Mouse (Mus musculus): Measurements from ENCODE around the gene Oxa1l. TPM values are rescaled to one million over a fixed set of nuclear protein-coding genes. Genes with fewer than 3 reads are reported as not detected.

The Oxa1l gene
- polyA plus RNA-seq, 1 experiment from 2014 or later, result 54.1 TPM

DNA sequence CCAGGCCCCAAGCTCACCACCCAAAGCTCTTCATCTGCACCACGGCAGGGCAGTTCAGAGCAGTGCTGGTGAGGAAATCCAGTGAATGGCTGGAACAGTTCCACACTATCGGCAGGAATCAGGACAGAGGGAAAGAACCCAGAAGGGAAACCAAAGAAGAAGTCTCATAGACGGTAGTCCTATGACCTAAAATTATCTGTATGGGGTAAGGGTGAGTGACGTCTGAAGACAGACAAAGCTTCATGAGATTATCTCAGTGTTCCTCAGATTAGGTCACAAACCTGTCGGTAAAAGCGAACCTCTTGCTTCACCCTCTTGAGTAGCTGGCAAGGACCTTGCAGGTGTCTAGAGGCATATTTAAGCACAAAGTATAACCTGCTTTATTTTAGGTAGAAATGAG is 16.5 kb downstream of the Oxa1l start:
- H3K27me3 ChIP-seq (ENCODE audit: low read depth, poor library complexity, severe bottlenecking), result no peaks in the 10 kb centered on the region
- no peaks in the 10 kb centered on the region for H3K36me3 ChIP-seq
- no peak overlapping the region for H3K4me3 ChIP-seq
- H3K4me1 ChIP-seq, result peaks cover 10% of the 10 kb centered on the region; the same call in 1 of the 2 replicates
- 90% methylated on average over 6 of the region's 6 CpGs for WGBS
- DNase-seq (ENCODE audit: low spot score), result no peak
- H3K9me3 ChIP-seq (replicated peaks), result no peaks in the 10 kb centered on the region
- H3K27ac ChIP-seq (replicated peaks), result no peak overlapping the region

DNA sequence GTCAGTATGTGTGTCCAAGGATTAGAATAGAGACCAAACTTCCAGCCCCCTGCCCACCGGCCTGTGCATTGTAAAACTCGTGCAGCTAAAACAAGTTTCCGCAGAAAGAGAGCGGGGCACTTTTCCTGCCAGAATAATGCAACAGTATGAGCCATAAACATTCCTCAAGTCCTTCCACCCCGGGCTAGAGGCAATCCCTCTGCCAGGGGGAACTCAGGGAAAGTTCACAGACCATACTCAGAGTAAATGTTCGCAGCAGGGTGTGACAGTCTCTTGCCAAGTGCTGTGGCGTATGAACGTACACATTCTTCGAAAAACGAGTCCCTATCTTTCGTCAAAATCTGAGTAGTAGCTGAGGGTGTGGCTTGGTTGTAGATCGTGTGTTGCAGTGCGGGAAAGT is 18.9 kb downstream of the Oxa1l start:
- Histone ChIP-seq H3K4me3 (no peak overlapping the region), H3K27ac (replicated peaks) (no peak overlapping the region), H3K27me3 (ENCODE audit: low read depth, poor library complexity, severe bottlenecking) (no peaks in the 10 kb centered on the region), H3K4me1 (peaks cover 24% of the 10 kb centered on the region), H3K9me3 (replicated peaks) (no peaks in the 10 kb centered on the region), H3K36me3 (no peaks in the 10 kb centered on the region)
- 84% methylated on average over 13 of the region's 13 CpGs for WGBS
- no peak for DNase-seq (ENCODE audit: low spot score)

DNA sequence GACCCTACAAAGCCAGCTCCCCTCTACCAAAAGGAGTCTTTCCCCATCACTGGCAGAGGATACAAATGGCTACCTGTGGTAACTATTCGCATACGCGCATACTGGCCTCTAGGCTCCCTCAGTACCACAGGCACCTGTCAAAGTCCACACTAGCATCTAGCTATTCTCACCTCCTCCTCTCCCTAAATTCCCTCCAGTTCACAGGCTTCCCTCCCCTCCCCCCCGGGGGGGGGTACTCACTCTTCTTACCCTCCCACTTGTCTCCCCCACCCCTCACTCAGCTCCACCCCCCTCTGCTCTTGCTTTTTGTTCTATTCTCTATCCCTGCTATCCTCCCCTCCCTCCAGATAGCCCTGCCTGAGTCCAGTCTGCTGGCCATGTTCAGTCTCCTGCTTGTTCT is 20.0 kb downstream of the Oxa1l start:
- H3K36me3 ChIP-seq, result no peaks in the 10 kb centered on the region
- H3K4me1 ChIP-seq, result peaks cover 24% of the 10 kb centered on the region
- WGBS, result 72% methylated on average over 4 of the region's 4 CpGs
- H3K4me3 ChIP-seq, result no peak overlapping the region
- no peaks in the 10 kb centered on the region for H3K27me3 ChIP-seq (ENCODE audit: low read depth, poor library complexity, severe bottlenecking)
- no peaks in the 10 kb centered on the region for H3K9me3 ChIP-seq (replicated peaks)
- no peak for DNase-seq (ENCODE audit: low spot score)
- no peak overlapping the region for H3K27ac ChIP-seq (replicated peaks)

DNA sequence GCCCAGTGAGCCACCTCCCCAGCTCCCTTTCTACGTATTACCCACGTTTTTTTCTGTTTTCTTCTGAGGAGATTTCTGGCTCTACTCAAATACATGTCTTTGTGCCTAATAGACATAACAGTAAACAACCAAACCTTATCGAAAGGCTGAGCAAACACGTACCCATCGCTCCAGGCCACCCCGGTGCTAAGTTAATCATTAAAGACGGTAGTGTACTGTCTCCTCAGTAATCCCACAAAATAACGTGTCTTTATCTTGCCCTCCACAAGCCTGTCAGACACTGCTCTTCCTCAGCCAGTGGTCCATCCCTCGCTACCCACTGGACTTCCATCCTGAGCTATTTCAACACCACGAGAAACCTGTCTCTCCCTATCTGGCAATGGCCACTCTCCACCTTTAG is 21.2 kb downstream of the Oxa1l start:
- Histone ChIP-seq H3K4me1 (peaks cover 28% of the 10 kb centered on the region), H3K4me3 (no peak overlapping the region), H3K27me3 (ENCODE audit: low read depth, poor library complexity, severe bottlenecking) (no peaks in the 10 kb centered on the region), H3K9me3 (replicated peaks) (no peaks in the 10 kb centered on the region), H3K27ac (replicated peaks) (no peak overlapping the region), H3K36me3 (no peaks in the 10 kb centered on the region)
- WGBS, result 85% methylated on average over 10 of the region's 10 CpGs
- no peak for DNase-seq (ENCODE audit: low spot score)

DNA sequence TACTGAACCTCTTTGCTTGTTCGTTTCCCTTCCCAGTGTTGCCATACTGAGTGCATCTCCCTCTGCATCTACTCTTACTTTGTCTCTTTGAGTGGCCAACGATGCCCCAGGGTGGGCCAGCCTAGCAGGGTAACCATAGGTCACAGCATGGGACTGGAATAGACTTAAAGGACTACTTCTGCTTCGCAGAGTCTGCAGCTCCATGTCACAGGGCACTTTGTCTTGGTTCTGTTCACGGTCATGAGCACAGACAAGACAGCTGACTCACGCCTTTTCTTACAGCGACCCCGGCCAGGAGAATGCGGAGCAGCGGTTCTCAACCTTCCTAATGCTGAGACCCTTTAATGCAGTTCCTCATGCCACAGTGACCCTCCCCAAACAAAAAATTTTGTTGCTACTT is 22.0 kb downstream of the Oxa1l start:
- Histone ChIP-seq H3K9me3 (replicated peaks) (no peaks in the 10 kb centered on the region), H3K4me1 (peaks cover 28% of the 10 kb centered on the region), H3K36me3 (no peaks in the 10 kb centered on the region), H3K4me3 (no peak overlapping the region), H3K27me3 (ENCODE audit: low read depth, poor library complexity, severe bottlenecking) (no peaks in the 10 kb centered on the region), H3K27ac (replicated peaks) (no peak overlapping the region)
- 74% methylated on average over 9 of the region's 9 CpGs for WGBS
- DNase-seq (ENCODE audit: low spot score), result no peak

DNA sequence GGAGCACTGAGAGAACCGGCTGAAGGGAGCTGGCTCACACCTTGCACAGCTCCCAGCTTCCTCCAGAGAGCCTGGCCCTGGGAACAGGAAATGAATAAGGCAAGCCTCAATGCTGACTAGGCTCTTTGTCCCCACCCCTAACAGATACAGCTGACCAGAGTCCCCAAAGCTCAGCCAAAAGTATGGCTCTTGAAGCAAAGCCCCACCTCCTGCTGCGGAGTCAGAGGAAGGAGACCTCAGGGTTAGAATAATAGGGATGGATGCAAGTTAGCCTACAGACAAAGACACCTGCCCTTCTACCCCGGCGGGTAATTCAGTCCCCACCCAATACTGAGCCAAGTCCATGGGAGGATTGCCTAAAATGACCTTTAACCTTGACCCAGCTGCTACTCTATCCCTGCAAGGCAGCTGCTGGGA is 22.7 kb downstream of the Oxa1l start:
- H3K27me3 ChIP-seq (ENCODE audit: low read depth, poor library complexity, severe bottlenecking), result no peaks in the 10 kb centered on the region
- no peaks in the 10 kb centered on the region for H3K9me3 ChIP-seq (replicated peaks)
- 54% methylated on average over 4 of the region's 4 CpGs for WGBS
- peaks cover 28% of the 10 kb centered on the region for H3K4me1 ChIP-seq
- peak overlapping the region; percentile 35; the same call in 1 of the 2 replicates for H3K27ac ChIP-seq (replicated peaks)
- no peaks in the 10 kb centered on the region for H3K36me3 ChIP-seq
- no peak overlapping the region for H3K4me3 ChIP-seq
- DNase-seq (ENCODE audit: low spot score), result no peak

DNA sequence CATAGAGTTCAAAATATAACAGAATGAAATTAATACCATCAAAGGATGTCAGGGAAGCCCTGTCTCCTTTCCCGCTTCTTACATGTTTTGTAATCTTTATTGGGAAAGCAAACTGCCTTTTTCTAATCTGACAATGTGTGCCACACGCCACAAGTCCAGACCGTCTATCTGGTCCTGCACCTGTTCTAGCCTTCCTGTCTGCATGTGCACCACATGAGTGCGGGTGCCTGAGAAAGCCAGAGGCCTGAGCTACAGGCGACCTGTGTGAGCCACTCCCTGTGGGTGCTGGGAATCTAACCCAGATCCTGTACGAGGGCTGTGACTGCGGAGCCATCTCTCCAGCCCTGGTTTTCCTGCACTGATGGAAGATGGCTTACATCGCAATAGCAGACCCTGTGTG is 23.8 kb downstream of the Oxa1l start:
- Histone ChIP-seq H3K9me3 (replicated peaks) (no peaks in the 10 kb centered on the region), H3K4me1 (peaks cover 28% of the 10 kb centered on the region), H3K36me3 (no peaks in the 10 kb centered on the region), H3K4me3 (no peak overlapping the region), H3K27me3 (ENCODE audit: low read depth, poor library complexity, severe bottlenecking) (no peaks in the 10 kb centered on the region), H3K27ac (replicated peaks) (no peak overlapping the region)
- WGBS, result 92% methylated on average over 8 of the region's 8 CpGs
- no peak for DNase-seq (ENCODE audit: low spot score)

DNA sequence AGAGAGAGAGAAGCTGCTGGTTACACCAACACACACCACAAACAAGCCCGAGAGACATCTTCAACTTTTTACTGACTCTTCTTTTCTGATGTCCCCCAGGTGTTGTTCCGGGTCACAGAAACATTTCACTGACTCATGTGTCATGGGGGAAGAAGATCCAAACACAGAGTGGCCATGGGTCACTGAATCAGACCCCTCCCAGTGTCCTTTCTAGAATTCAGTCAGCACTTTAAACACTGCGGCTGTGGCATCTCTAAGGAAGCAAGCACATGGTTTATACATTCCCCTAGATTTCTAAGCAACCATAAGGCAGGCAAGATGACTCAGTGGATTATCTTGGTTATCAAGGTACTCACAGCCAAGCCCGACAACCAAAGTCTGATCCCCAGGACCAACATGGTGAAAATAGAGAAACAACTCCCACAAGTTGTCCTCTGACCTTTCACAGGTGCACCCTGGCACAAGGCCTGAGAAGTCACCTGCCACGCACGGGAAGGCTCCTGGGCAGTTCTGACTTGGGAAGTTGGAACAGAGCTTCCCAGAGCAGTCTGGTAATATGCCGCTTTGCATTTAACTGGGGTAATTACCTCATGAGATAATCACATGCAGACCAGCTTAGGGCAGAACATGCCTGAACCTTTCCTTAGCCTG is 25.5 kb downstream of the Oxa1l start:
- Histone ChIP-seq H3K4me3 (no peak overlapping the region), H3K27ac (replicated peaks) (no peak overlapping the region), H3K27me3 (ENCODE audit: low read depth, poor library complexity, severe bottlenecking) (no peaks in the 10 kb centered on the region), H3K4me1 (peaks cover 22% of the 10 kb centered on the region), H3K36me3 (no peaks in the 10 kb centered on the region), H3K9me3 (replicated peaks) (no peaks in the 10 kb centered on the region)
- WGBS, result 86% methylated on average over 7 of the region's 7 CpGs
- DNase-seq (ENCODE audit: low spot score), result no peak

DNA sequence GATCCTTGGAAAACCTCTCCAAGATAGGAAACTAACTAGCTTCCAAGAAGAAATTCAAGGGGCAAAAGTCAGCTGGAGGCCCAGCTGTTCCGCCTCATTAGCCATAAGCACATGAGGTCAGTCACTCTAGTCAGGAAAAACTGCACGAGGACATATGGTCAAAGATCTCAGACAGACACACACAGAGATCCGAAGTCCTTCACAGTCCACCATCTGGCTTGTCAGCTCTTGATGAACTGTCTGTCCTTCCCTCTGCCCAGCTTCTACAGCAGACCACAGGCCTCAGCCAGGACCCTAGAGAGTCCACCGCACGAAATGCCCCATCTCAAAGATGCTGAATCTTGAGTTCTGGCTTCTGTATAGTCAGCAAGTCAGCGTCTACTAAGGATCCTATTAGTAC is 26.9 kb downstream of the Oxa1l start:
- 82% methylated on average over 6 of the region's 6 CpGs for WGBS

DNA sequence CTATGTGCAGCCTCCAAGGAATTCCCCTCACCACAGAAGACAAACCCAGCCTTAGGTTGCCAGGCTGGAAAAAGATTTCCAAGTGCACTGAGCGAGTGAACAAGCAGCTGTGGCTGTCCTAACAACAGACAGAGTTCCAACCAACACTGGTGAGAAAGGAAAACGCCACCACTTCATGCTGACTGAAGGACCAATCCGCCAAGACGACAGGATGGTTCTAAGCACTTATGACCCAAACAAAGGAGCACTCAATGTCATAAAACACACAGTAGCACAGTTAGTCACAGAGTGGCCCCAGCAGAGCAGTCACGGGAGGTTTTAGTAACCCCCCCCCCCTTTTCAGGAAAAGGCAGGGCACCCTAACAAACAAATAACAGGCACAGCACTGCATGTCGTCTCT is 30.2 kb downstream of the Oxa1l start:
- 83% methylated on average over 6 of the region's 6 CpGs for WGBS
- H3K9me3 ChIP-seq (replicated peaks), result no peaks in the 10 kb centered on the region
- H3K27ac ChIP-seq (replicated peaks), result no peak overlapping the region

More for the DNA sequence above, 26.9 kb downstream of the Oxa1l start:
- Histone ChIP-seq H3K27ac (replicated peaks) (no peak overlapping the region), H3K36me3 (no peaks in the 10 kb centered on the region), H3K4me1 (peaks cover 16% of the 10 kb centered on the region), H3K9me3 (replicated peaks) (no peaks in the 10 kb centered on the region), H3K27me3 (ENCODE audit: low read depth, poor library complexity, severe bottlenecking) (no peaks in the 10 kb centered on the region), H3K4me3 (no peak overlapping the region)
- no peak for DNase-seq (ENCODE audit: low spot score)

DNA sequence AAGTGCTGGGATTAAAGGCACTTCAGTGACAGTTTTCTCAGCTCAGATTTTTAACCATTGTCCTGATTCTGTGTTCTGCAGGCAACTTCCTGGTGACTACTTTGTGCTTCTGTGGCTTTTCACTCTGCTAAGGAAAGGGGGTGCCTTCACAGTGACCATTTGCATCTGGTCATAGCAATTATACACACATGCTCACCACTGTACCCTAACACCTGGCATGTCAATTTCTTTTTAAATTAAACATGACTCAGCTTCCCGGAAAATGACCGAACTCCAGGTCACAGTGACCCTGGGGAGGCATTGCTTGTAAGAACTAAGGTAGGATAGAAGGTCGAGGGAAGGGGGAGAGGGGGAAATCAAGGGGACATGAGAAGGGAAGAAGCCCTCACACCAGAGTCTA is 33.2 kb downstream of the Oxa1l start:
- H3K27me3 ChIP-seq (ENCODE audit: low read depth, poor library complexity, severe bottlenecking), result no peaks in the 10 kb centered on the region
- no peak overlapping the region for H3K4me3 ChIP-seq
- no peak for DNase-seq (ENCODE audit: low spot score)
- WGBS, result 78% methylated on average over 3 of the region's 3 CpGs
- no peak overlapping the region for H3K27ac ChIP-seq (replicated peaks)
- H3K36me3 ChIP-seq, result no peaks in the 10 kb centered on the region
- no peaks in the 10 kb centered on the region for H3K9me3 ChIP-seq (replicated peaks)
- no peaks in the 10 kb centered on the region for H3K4me1 ChIP-seq

More for the DNA sequence above, 30.2 kb downstream of the Oxa1l start:
- H3K4me1 ChIP-seq, result peaks cover 4% of the 10 kb centered on the region
- H3K27me3 ChIP-seq (ENCODE audit: low read depth, poor library complexity, severe bottlenecking), result no peaks in the 10 kb centered on the region
- DNase-seq (ENCODE audit: low spot score), result no peak
- H3K4me3 ChIP-seq, result no peak overlapping the region
- H3K36me3 ChIP-seq, result no peaks in the 10 kb centered on the region

DNA sequence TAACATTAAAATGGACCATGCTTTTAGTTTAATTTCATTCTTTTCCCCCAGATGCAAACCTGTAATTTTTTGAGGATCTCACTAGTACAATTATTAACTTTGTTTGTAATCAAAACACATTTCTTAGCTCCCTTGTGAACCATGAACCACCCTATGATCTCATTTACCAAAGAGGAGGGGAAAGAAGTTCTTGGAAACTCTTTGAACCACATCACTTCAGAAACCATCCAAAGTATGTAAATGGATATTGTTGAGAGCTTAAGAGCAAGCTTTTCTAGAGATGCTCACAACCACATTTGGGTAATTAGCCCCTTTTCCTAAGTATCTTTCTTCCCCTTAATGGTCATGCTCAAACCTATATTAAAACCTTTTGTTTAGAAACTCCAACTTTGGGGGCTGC is 33.7 kb downstream of the Oxa1l start:
- Histone ChIP-seq H3K9me3 (replicated peaks) (no peaks in the 10 kb centered on the region), H3K4me1 (no peaks in the 10 kb centered on the region), H3K4me3 (no peak overlapping the region), H3K36me3 (no peaks in the 10 kb centered on the region), H3K27me3 (ENCODE audit: low read depth, poor library complexity, severe bottlenecking) (no peaks in the 10 kb centered on the region), H3K27ac (replicated peaks) (no peak overlapping the region)
- DNase-seq (ENCODE audit: low spot score), result no peak

DNA sequence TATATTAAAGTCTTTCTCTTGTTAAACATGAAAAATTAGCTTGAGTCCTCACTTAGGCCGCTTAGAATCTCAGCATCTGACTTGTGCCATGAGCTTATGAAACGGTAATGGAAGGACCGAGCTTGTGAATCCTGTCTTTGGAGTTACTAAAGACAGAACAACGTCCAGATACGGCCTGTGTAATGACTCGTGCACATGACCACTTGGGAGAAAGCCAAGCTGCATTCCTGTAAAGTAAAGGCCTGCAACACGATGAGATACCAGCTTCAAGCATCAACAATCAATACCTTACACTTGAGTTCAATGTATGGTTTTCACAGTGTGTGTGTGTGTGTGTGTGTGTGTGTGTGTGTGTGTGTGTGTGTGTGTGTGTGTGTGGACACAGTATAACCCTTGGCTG is 36.1 kb downstream of the Oxa1l start:
- no peak for DNase-seq (ENCODE audit: low spot score)
- Histone ChIP-seq H3K4me1 (no peaks in the 10 kb centered on the region), H3K9me3 (replicated peaks) (no peaks in the 10 kb centered on the region), H3K36me3 (no peaks in the 10 kb centered on the region), H3K27me3 (ENCODE audit: low read depth, poor library complexity, severe bottlenecking) (no peaks in the 10 kb centered on the region), H3K27ac (replicated peaks) (no peak overlapping the region), H3K4me3 (no peak overlapping the region)
- WGBS, result 88% methylated on average over 7 of the region's 7 CpGs

All from midbrain, embryonic 10.5 days (tissue).